Mouse (Mus musculus): ENCODE results near the gene Gk. TPM values are rescaled to one million over a fixed set of nuclear protein-coding genes. Genes with fewer than 3 reads are reported as not detected.

Gk gene
- polyA plus RNA-seq (2015; fragmentation: Nextera tagmentation; extraction: Ambion mirVana): 6.7 and 7.3 TPM in 2 replicates

GRCm38 (mm10) chrX:85776544-85777087 is at the start of gene Gk:
Gk (minus strand) TSS chrX:85776819.
- H3K9me3 ChIP-seq: no peaks in the 10 kb centered on the region
- 0 out of 2 replicates have a peak, but pooled peaks cover 3% of the 10 kb centered on the region for H3K4me1 ChIP-seq (replicated peaks)
- H3K27ac ChIP-seq (replicated peaks): peak within 1 kb of the TSS; percentile 92
- ATAC-seq (ENCODE audit: low read depth): peak; percentile 99
- WGBS: 20% methylated on average over 42 of the region's 45 CpGs
- H3K36me3 ChIP-seq: no peaks in the 10 kb centered on the region
- H3K4me3 ChIP-seq: peak within 1 kb of the TSS; percentile 51
- H3K27me3 ChIP-seq: no peaks in the 10 kb centered on the region
- H3K9ac ChIP-seq: peak within 1 kb of the TSS; percentile 73
- H3K4me2 ChIP-seq: peak within 1 kb of the TSS; percentile 63

- 71% methylated on average over 4 of the region's 4 CpGs for WGBS
- H3K4me3 ChIP-seq: no peak overlapping the region
- no peaks in the 10 kb centered on the region for H3K27me3 ChIP-seq
- H3K36me3 ChIP-seq: no peaks in the 10 kb centered on the region
- H3K4me1 ChIP-seq (replicated peaks): no peaks in the 10 kb centered on the region
- no peak overlapping the region for H3K4me2 ChIP-seq
- H3K9ac ChIP-seq: no peak overlapping the region
- no peak for ATAC-seq (ENCODE audit: low read depth)
- H3K27ac ChIP-seq (replicated peaks): no peak overlapping the region
- no peaks in the 10 kb centered on the region for H3K9me3 ChIP-seq
These were observed 28.2 kb upstream of the Gk start for GRCm38 (mm10) chrX:85804706-85805376.

GRCm38 (mm10) chrX:85803006-85803405 is 26.4 kb upstream of the Gk start:
- no peak overlapping the region for H3K9ac ChIP-seq
- no peaks in the 10 kb centered on the region for H3K27me3 ChIP-seq
- no peak overlapping the region for H3K4me2 ChIP-seq
- no peak overlapping the region for H3K27ac ChIP-seq (replicated peaks)
- no peaks in the 10 kb centered on the region for H3K36me3 ChIP-seq
- no peak overlapping the region for H3K4me3 ChIP-seq
- no peaks in the 10 kb centered on the region for H3K9me3 ChIP-seq
- ATAC-seq (ENCODE audit: low read depth): no peak
- no peaks in the 10 kb centered on the region for H3K4me1 ChIP-seq (replicated peaks)

- no peak for ATAC-seq (ENCODE audit: low read depth)
- WGBS: 89% methylated on average over 2 of the region's 2 CpGs
- H3K27ac ChIP-seq (replicated peaks): no peak overlapping the region
These were observed 20.8 kb upstream of the Gk start for GRCm38 (mm10) chrX:85797449-85797848.

GRCm38 (mm10) chrX:85778346-85778745 is 1.7 kb upstream of the Gk start:
- Histone ChIP-seq H3K4me1 (replicated peaks) (0 out of 2 replicates have a peak, but pooled peaks cover 3% of the 10 kb centered on the region), H3K27me3 (no peaks in the 10 kb centered on the region), H3K9me3 (no peaks in the 10 kb centered on the region), H3K27ac (replicated peaks) (no peak overlapping the region), H3K4me2 (no peak overlapping the region), H3K4me3 (no peak overlapping the region), H3K36me3 (no peaks in the 10 kb centered on the region), H3K9ac (no peak overlapping the region)
- WGBS: 75% methylated on average over 3 of the region's 3 CpGs
- ATAC-seq (ENCODE audit: low read depth): no peak

More at GRCm38 (mm10) chrX:85797449-85797848, 20.8 kb upstream of the Gk start:
- no peaks in the 10 kb centered on the region for H3K4me1 ChIP-seq (replicated peaks)
- no peak overlapping the region for H3K9ac ChIP-seq
- no peaks in the 10 kb centered on the region for H3K9me3 ChIP-seq
- H3K36me3 ChIP-seq: no peaks in the 10 kb centered on the region
- no peaks in the 10 kb centered on the region for H3K27me3 ChIP-seq
- H3K4me2 ChIP-seq: no peak overlapping the region
- no peak overlapping the region for H3K4me3 ChIP-seq

GRCm38 (mm10) chrX:85777141-85777540 is 522 bp upstream of the Gk start:
- Histone ChIP-seq H3K27me3 (no peaks in the 10 kb centered on the region), H3K4me3 (peak overlapping the region; percentile 51), H3K4me1 (replicated peaks) (0 out of 2 replicates have a peak, but pooled peaks cover 3% of the 10 kb centered on the region), H3K9ac (peak overlapping the region; percentile 73), H3K36me3 (no peaks in the 10 kb centered on the region), H3K4me2 (peak overlapping the region; percentile 51), H3K27ac (replicated peaks) (peak overlapping the region; percentile 92), H3K9me3 (no peaks in the 10 kb centered on the region)
- ATAC-seq (ENCODE audit: low read depth): peak; percentile 68
- 31% methylated on average over 17 of the region's 17 CpGs for WGBS

- Histone ChIP-seq H3K9me3 (no peaks in the 10 kb centered on the region), H3K27ac (replicated peaks) (peak overlapping the region; percentile 69), H3K4me3 (peak overlapping the region; percentile 51), H3K27me3 (no peaks in the 10 kb centered on the region), H3K36me3 (no peaks in the 10 kb centered on the region), H3K4me2 (peak overlapping the region; percentile 63), H3K9ac (peak overlapping the region; percentile 73), H3K4me1 (replicated peaks) (0 out of 2 replicates have a peak, but pooled peaks cover 3% of the 10 kb centered on the region)
- WGBS: 21% methylated on average over 22 of the region's 22 CpGs
- no peak; the same call in none of the 2 replicates for ATAC-seq (ENCODE audit: low read depth)
These were observed 608 bp downstream of the Gk start for GRCm38 (mm10) chrX:85775879-85776543.

- H3K36me3 ChIP-seq: no peaks in the 10 kb centered on the region
- H3K27ac ChIP-seq (replicated peaks): no peak overlapping the region
- no peaks in the 10 kb centered on the region for H3K9me3 ChIP-seq
- H3K9ac ChIP-seq: no peak overlapping the region
- ATAC-seq (ENCODE audit: low read depth): no peak
- H3K4me1 ChIP-seq (replicated peaks): 0 out of 2 replicates have a peak, but pooled peaks cover 3% of the 10 kb centered on the region
- WGBS: 81% methylated on average over 3 of the region's 3 CpGs
- no peak overlapping the region for H3K4me2 ChIP-seq
- no peak overlapping the region for H3K4me3 ChIP-seq
- H3K27me3 ChIP-seq: no peaks in the 10 kb centered on the region
These were observed 5.3 kb downstream of the Gk start for GRCm38 (mm10) chrX:85771303-85771702.

GRCm38 (mm10) chrX:85770747-85771146 is 5.9 kb downstream of the Gk start:
- no peak for ATAC-seq (ENCODE audit: low read depth)
- Histone ChIP-seq H3K27me3 (no peaks in the 10 kb centered on the region), H3K4me1 (replicated peaks) (0 out of 2 replicates have a peak, but pooled peaks cover 3% of the 10 kb centered on the region), H3K27ac (replicated peaks) (no peak overlapping the region), H3K36me3 (no peaks in the 10 kb centered on the region), H3K4me3 (no peak overlapping the region), H3K9ac (no peak overlapping the region), H3K4me2 (no peak overlapping the region), H3K9me3 (no peaks in the 10 kb centered on the region)
- 92% methylated on average over 3 of the region's 3 CpGs for WGBS

GRCm38 (mm10) chrX:85768578-85768977 is 8.0 kb downstream of the Gk start:
- WGBS: 74% methylated on average over 2 of the region's 2 CpGs
- Histone ChIP-seq H3K36me3 (no peaks in the 10 kb centered on the region), H3K27ac (replicated peaks) (no peak overlapping the region), H3K9ac (no peak overlapping the region), H3K4me2 (no peak overlapping the region), H3K9me3 (no peaks in the 10 kb centered on the region), H3K4me1 (replicated peaks) (no peaks in the 10 kb centered on the region), H3K27me3 (no peaks in the 10 kb centered on the region), H3K4me3 (no peak overlapping the region)
- no peak for ATAC-seq (ENCODE audit: low read depth)

- H3K9me3 ChIP-seq: no peaks in the 10 kb centered on the region
- H3K4me3 ChIP-seq: no peak overlapping the region
- H3K27me3 ChIP-seq: no peaks in the 10 kb centered on the region
- H3K36me3 ChIP-seq: no peaks in the 10 kb centered on the region
- no peak overlapping the region for H3K27ac ChIP-seq (replicated peaks)
- no peak overlapping the region for H3K9ac ChIP-seq
- ATAC-seq (ENCODE audit: low read depth): no peak
- whole genome bisulfite sequencing: 36% methylated on average over 3 of the region's 3 CpGs
- H3K4me2 ChIP-seq: no peak overlapping the region
- H3K4me1 ChIP-seq (replicated peaks): no peaks in the 10 kb centered on the region
These were observed 20.6 kb downstream of the Gk start for GRCm38 (mm10) chrX:85756005-85756404.

- no peaks in the 10 kb centered on the region for H3K36me3 ChIP-seq
- no peaks in the 10 kb centered on the region for H3K27me3 ChIP-seq
- H3K27ac ChIP-seq (replicated peaks): no peak overlapping the region
- ATAC-seq (ENCODE audit: low read depth): no peak
- no peaks in the 10 kb centered on the region for H3K4me1 ChIP-seq (replicated peaks)
- 82% methylated on average over 3 of the region's 3 CpGs for WGBS
- H3K9ac ChIP-seq: no peak overlapping the region
- H3K4me2 ChIP-seq: no peak overlapping the region
- H3K4me3 ChIP-seq: no peak overlapping the region
- H3K9me3 ChIP-seq: no peaks in the 10 kb centered on the region
These were observed 32.8 kb downstream of the Gk start for GRCm38 (mm10) chrX:85743837-85744236.

Measured in neural tube, embryonic 13.5 days (tissue).